ENCODE assay signal across 8 mouse cellular contexts in genomic region chr6:39018805-39019204, GRCm38 (mm10).
DNase-seq lines count a peak whose midpoint lies in the region; ATAC-seq lines count a peak whose summit lies in the region.
"Had no signal": no experiment of that assay in that cellular context is flagged by ENCODE, and none has a peak within 500 bp of the region (broad histone marks: within the 10 kb centered on the region; RNA-seq: fewer than 3 reads in every experiment).

No protein-coding gene starts in this region.

- peak; percentile 43 for DNase-seq in kidney, postnatal 10 days
- DNase-seq in kidney, adult 18-20 months: no peak
- DNase-seq in thymus, postnatal 4 days: peak; percentile 37
- DNase-seq in thymus, postnatal 36 days: no peak
- DNase-seq in c-Kit-positive CD71-positive TER-119-negative erythroid progenitor cells, embryonic 14.5 days (ENCODE audit: low read depth): peak; percentile 19
- DNase-seq in left cerebral cortex, adult 9 months (ENCODE audit: low spot score in 2 of 2): no peak
- DNase-seq: heart, postnatal 14 days had no signal

- no peak for ATAC-seq in frontal cortex, adult (ENCODE audit: low TSS enrichment)

Comparison
In these comparisons a context has a peak if more than half of its experiments do, and no peak if none do; other contexts are left out.
1. DNase-seq: peak in kidney, postnatal 10 days (single experiment), thymus, postnatal 4 days (single experiment) and c-Kit-positive CD71-positive TER-119-negative erythroid progenitor cells, embryonic 14.5 days (single experiment); none in kidney, adult 18-20 months (single experiment), thymus, postnatal 36 days (0 of 2) and left cerebral cortex, adult 9 months (0 of 2).